14 mouse cellular contexts compared by ENCODE assay signal in the genomic region with DNA sequence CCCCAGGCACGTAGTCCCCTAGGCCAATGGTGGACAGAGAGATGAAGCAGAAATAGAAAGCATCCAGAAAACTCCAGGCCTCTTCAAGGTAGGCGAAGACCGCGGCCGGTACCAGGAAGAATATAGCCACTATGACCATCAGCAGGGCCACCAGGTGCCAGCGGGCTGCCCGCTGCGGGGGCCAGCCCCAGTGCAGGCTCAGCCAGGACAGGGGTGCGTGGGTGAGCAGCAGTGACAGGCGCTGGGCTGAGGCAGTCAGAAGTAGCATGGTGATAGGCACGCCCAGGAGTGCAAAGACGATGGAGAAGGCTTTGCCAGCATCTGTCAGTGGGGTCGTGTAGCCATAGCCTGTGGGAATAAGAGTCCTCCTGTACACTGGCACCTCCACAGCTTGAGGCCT. TPM values are rescaled to one million over a fixed set of nuclear protein-coding genes. Genes with fewer than 3 reads are reported as not detected.
DNase-seq lines count a peak whose midpoint lies in the region; ATAC-seq and TF ChIP-seq lines count a peak whose summit lies in the region.
"Had no signal": no experiment of that assay in that cellular context is flagged by ENCODE, and none has a peak within 500 bp of the region (broad histone marks: within the 10 kb centered on the region; RNA-seq: fewer than 3 reads in every experiment).

No protein-coding gene starts in this region.

- H3K9ac ChIP-seq in embryonic facial prominence, embryonic 12.5 days = no peak overlapping the region
- no peak overlapping the region for H3K9ac ChIP-seq in hindbrain, embryonic 14.5 days
- 0 out of 2 replicates have a peak overlapping the region, but pooled peaks have one; percentile 30 for H3K9ac ChIP-seq in midbrain, embryonic 13.5 days (replicated peaks)
- H3K9ac ChIP-seq: heart, embryonic 12.5 days; liver, embryonic 13.5 days had no signal

- H3K27ac ChIP-seq in left cerebral cortex, adult 2 months = 0 out of 2 replicates have a peak overlapping the region, but pooled peaks have one; percentile 33
- no peak overlapping the region for H3K27ac ChIP-seq in embryonic facial prominence, embryonic 12.5 days
- H3K27ac ChIP-seq in hindbrain, embryonic 14.5 days = no peak overlapping the region
- H3K27ac ChIP-seq in midbrain, embryonic 13.5 days = no peak overlapping the region
- H3K27ac ChIP-seq: liver, embryonic 13.5 days had no signal

- no peak for DNase-seq in left cerebral cortex, adult 2 months (ENCODE audit: extremely low spot score in 1 of 2, low spot score in 2 of 2)
- no peak for DNase-seq in left cerebral cortex, adult 8-10 months (ENCODE audit: low spot score in 2 of 2)
- no peak for DNase-seq in hindbrain, embryonic 14.5 days (ENCODE audit: low spot score)
- no peak for DNase-seq in ovary, postnatal 14 days (ENCODE audit: low spot score)
- DNase-seq in heart, adult 11 months = no peak
- DNase-seq: cerebellum, postnatal 10 days; kidney, postnatal 25 days; liver, embryonic 13.5 days; thymus, adult 2 months had no signal

- intact Hi-C loops in left cerebral cortex, adult 2 months (cut with DNase I) = no loop called here

- no peak for ATAC-seq in embryonic facial prominence, embryonic 12.5 days (ENCODE audit: insufficient number of reproducible peaks, insufficient read depth, low FRiP score, low TSS enrichment)
- no peak for ATAC-seq in hindbrain, embryonic 14.5 days (ENCODE audit: low FRiP score)
- ATAC-seq in midbrain, embryonic 13.5 days = peak; percentile 45
- no peak for ATAC-seq in CD4-positive, CD25-positive, alpha-beta regulatory T cell, adult 4 months

- peak overlapping the region; percentile 28 for H3K4me3 ChIP-seq in left cerebral cortex, adult 2 months
- H3K4me3 ChIP-seq in embryonic facial prominence, embryonic 12.5 days = peak overlapping the region; percentile 1; the same call in 1 of the 2 replicates
- H3K4me3 ChIP-seq in hindbrain, embryonic 14.5 days (replicated peaks; ENCODE audit: low read length) = no peak overlapping the region
- H3K4me3 ChIP-seq in midbrain, embryonic 13.5 days (replicated peaks) = no peak overlapping the region
- H3K4me3 ChIP-seq: heart, embryonic 12.5 days; liver, embryonic 13.5 days had no signal

- H3K9me3 ChIP-seq in embryonic facial prominence, embryonic 12.5 days = 0 out of 2 replicates have a peak, but pooled peaks cover under 1% of the 10 kb centered on the region
- H3K9me3 ChIP-seq in hindbrain, embryonic 14.5 days (ENCODE audit: control insufficient read depth, low read length) = no peaks in the 10 kb centered on the region
- H3K9me3 ChIP-seq in midbrain, embryonic 13.5 days = no peaks in the 10 kb centered on the region
- H3K9me3 ChIP-seq: liver, embryonic 13.5 days had no signal

- WGBS in embryonic facial prominence, embryonic 12.5 days = 65% methylated on average over 13 of the region's 13 CpGs
- WGBS in hindbrain, embryonic 14.5 days = 73% methylated on average over 13 of the region's 13 CpGs
- WGBS in midbrain, embryonic 13.5 days = 76% methylated on average over 13 of the region's 13 CpGs

- no peak for TF ChIP-seq CTCF in left cerebral cortex, adult 2 months (IDR thresholded peaks at IDR 0.05)

- H3K4me1 ChIP-seq in embryonic facial prominence, embryonic 12.5 days = peaks cover 9% of the 10 kb centered on the region
- peaks cover 10% of the 10 kb centered on the region for H3K4me1 ChIP-seq in hindbrain, embryonic 14.5 days (replicated peaks; ENCODE audit: control insufficient read depth, insufficient read depth, low read length)
- H3K4me1 ChIP-seq in midbrain, embryonic 13.5 days (replicated peaks) = peaks cover 10% of the 10 kb centered on the region

- no peaks in the 10 kb centered on the region for H3K36me3 ChIP-seq in embryonic facial prominence, embryonic 12.5 days
- no peaks in the 10 kb centered on the region for H3K36me3 ChIP-seq in hindbrain, embryonic 14.5 days (replicated peaks; ENCODE audit: control insufficient read depth, insufficient read depth)
- no peaks in the 10 kb centered on the region for H3K36me3 ChIP-seq in midbrain, embryonic 13.5 days
- H3K36me3 ChIP-seq: liver, embryonic 13.5 days had no signal

- H3K27me3 ChIP-seq in embryonic facial prominence, embryonic 12.5 days = 0 out of 2 replicates have a peak, but pooled peaks cover 6% of the 10 kb centered on the region
- H3K27me3 ChIP-seq in hindbrain, embryonic 14.5 days (ENCODE audit: control insufficient read depth, insufficient read depth, low read length) = peaks cover 5% of the 10 kb centered on the region
- peaks cover 13% of the 10 kb centered on the region for H3K27me3 ChIP-seq in midbrain, embryonic 13.5 days
- H3K27me3 ChIP-seq: CH12.LX had no signal

- peak overlapping the region; percentile 38 for H3K4me2 ChIP-seq in embryonic facial prominence, embryonic 12.5 days (replicated peaks)
- H3K4me2 ChIP-seq in hindbrain, embryonic 14.5 days (replicated peaks) = peak overlapping the region; percentile 34; the same call in 1 of the 2 replicates
- H3K4me2 ChIP-seq in midbrain, embryonic 13.5 days (replicated peaks) = peak overlapping the region; percentile 35
- H3K4me2 ChIP-seq: heart, embryonic 12.5 days; liver, embryonic 13.5 days had no signal

RNA-seq across cellular contexts. Expression of a gene that starts 6.8 kb away (rescaled TPM):
- total RNA-seq in left cerebral cortex, adult 2 months (2021) = 1 to 10 TPM; 2.9 to 3.3 TPM
- total RNA-seq in left cerebral cortex, adult 8-10 months (2022) = 1 to 10 TPM; 2.6 to 5.0 (median 3.8) TPM
- polyA plus RNA-seq in embryonic facial prominence, embryonic 12.5 days (2016; fragmentation: Nextera tagmentation; extraction: Ambion mirVana) = 1.2 and 1.4 TPM in 2 replicates
- 0.66 and 0.78 TPM in 2 replicates for polyA plus RNA-seq in hindbrain, embryonic 14.5 days (2014; fragmentation: Nextera tagmentation; extraction: Ambion mirVana)
- polyA plus RNA-seq in midbrain, embryonic 13.5 days (2015; fragmentation: Nextera tagmentation; extraction: Ambion mirVana) = 0.17 and 0.30 TPM in 2 replicates
- polyA plus RNA-seq in CD4-positive, CD25-positive, alpha-beta regulatory T cell, adult 4 months (2017; shearing (Covaris generic)) = 1 to 10 TPM; 2.5 to 5.3 TPM

RNA-seq across cellular contexts. Expression of a gene that starts 11.7 kb away (rescaled TPM):
- 1 to 10 TPM; 1.3 TPM for total RNA-seq in left cerebral cortex, adult 2 months (2021)
- 1 to 10 TPM; 1.1 to 1.7 (median 1.4) TPM for total RNA-seq in left cerebral cortex, adult 8-10 months (2022)
- polyA plus RNA-seq in embryonic facial prominence, embryonic 12.5 days (2016; fragmentation: Nextera tagmentation; extraction: Ambion mirVana) = 0.37 and 0.60 TPM in 2 replicates
- 2.6 and 3.3 TPM in 2 replicates for polyA plus RNA-seq in hindbrain, embryonic 14.5 days (2014; fragmentation: Nextera tagmentation; extraction: Ambion mirVana)
- 2.0 and 3.3 TPM in 2 replicates for polyA plus RNA-seq in midbrain, embryonic 13.5 days (2015; fragmentation: Nextera tagmentation; extraction: Ambion mirVana)
- under 1 TPM; 0.44 to 0.56 TPM for polyA plus RNA-seq in CD4-positive, CD25-positive, alpha-beta regulatory T cell, adult 4 months (2017; shearing (Covaris generic))

RNA-seq across cellular contexts. Expression of a gene that starts 12.6 kb away (rescaled TPM):
- 10 to 100 TPM; 44.3 to 47.2 TPM for total RNA-seq in left cerebral cortex, adult 2 months (2021)
- 10 to 100 TPM; 50.5 to 55.8 (median 53.6) TPM for total RNA-seq in left cerebral cortex, adult 8-10 months (2022)
- 100 and 104 TPM in 2 replicates for polyA plus RNA-seq in embryonic facial prominence, embryonic 12.5 days (2016; fragmentation: Nextera tagmentation; extraction: Ambion mirVana)
- polyA plus RNA-seq in hindbrain, embryonic 14.5 days (2014; fragmentation: Nextera tagmentation; extraction: Ambion mirVana) = 96.6 and 101 TPM in 2 replicates
- polyA plus RNA-seq in midbrain, embryonic 13.5 days (2015; fragmentation: Nextera tagmentation; extraction: Ambion mirVana) = 77.0 and 80.8 TPM in 2 replicates
- polyA plus RNA-seq in CD4-positive, CD25-positive, alpha-beta regulatory T cell, adult 4 months (2017; shearing (Covaris generic)) = 10 to 100 TPM; 58.4 to 71.7 TPM

RNA-seq across cellular contexts. Expression of a gene that starts 22.7 kb away (rescaled TPM):
- total RNA-seq in left cerebral cortex, adult 2 months (2021) = under 1 TPM in 1 of 2 experiments, not detected in 1; 0.32 TPM
- total RNA-seq in left cerebral cortex, adult 8-10 months (2022) = not detected
- 1.9 and 2.6 TPM in 2 replicates for polyA plus RNA-seq in embryonic facial prominence, embryonic 12.5 days (2016; fragmentation: Nextera tagmentation; extraction: Ambion mirVana)
- polyA plus RNA-seq in hindbrain, embryonic 14.5 days (2014; fragmentation: Nextera tagmentation; extraction: Ambion mirVana) = 0.61 and 0.67 TPM in 2 replicates
- 0.92 and 2.0 TPM in 2 replicates for polyA plus RNA-seq in midbrain, embryonic 13.5 days (2015; fragmentation: Nextera tagmentation; extraction: Ambion mirVana)
- 1 to 10 TPM; 1.0 to 1.6 TPM for polyA plus RNA-seq in CD4-positive, CD25-positive, alpha-beta regulatory T cell, adult 4 months (2017; shearing (Covaris generic))

RNA-seq across cellular contexts. Expression of a gene that starts 45.0 kb away (rescaled TPM):
- total RNA-seq in left cerebral cortex, adult 2 months (2021) = 100 to 1,000 TPM; 128 to 132 TPM
- total RNA-seq in left cerebral cortex, adult 8-10 months (2022) = 100 to 1,000 TPM; 118 to 137 (median 127) TPM
- polyA plus RNA-seq in embryonic facial prominence, embryonic 12.5 days (2016; fragmentation: Nextera tagmentation; extraction: Ambion mirVana) = 278 and 280 TPM in 2 replicates
- polyA plus RNA-seq in hindbrain, embryonic 14.5 days (2014; fragmentation: Nextera tagmentation; extraction: Ambion mirVana) = 295 and 302 TPM in 2 replicates
- 314 and 315 TPM in 2 replicates for polyA plus RNA-seq in midbrain, embryonic 13.5 days (2015; fragmentation: Nextera tagmentation; extraction: Ambion mirVana)
- 100 to 1,000 TPM; 163 to 175 TPM for polyA plus RNA-seq in CD4-positive, CD25-positive, alpha-beta regulatory T cell, adult 4 months (2017; shearing (Covaris generic))

Comparison
In these comparisons a context has a peak if more than half of its experiments do, and no peak if none do; other contexts are left out.
1. H3K4me3 ChIP-seq: peak in left cerebral cortex, adult 2 months (single experiment) and embryonic facial prominence, embryonic 12.5 days (single experiment); none in hindbrain, embryonic 14.5 days (single experiment) and midbrain, embryonic 13.5 days (single experiment).
2. Peak in every context shown above with its lines, with median percentiles within 50 percentile points of each other: H3K4me2 ChIP-seq.